Mouse (Mus musculus): ENCODE measurements at regions not wholly inside any gene's neighbourhood (a gene's known extent, or its start where the extent isn't known, plus 50 kb on each side); places are given as distances from the start of the nearest gene placed in this dataset.

- no peak for TF ChIP-seq POLR2A (IDR thresholded peaks at IDR 0.05; ENCODE audit: control insufficient read depth in 1 of 2, insufficient read depth in 1 of 2, low read depth in 1 of 2, low read length in 2 of 2, poor library complexity in 1 of 2)
- no peak for TF ChIP-seq CTCF (IDR thresholded peaks at IDR 0.05 in 2 of 3, conservative IDR thresholded peaks at IDR 0.05 in 1 of 3; ENCODE audit: control insufficient read depth in 1 of 3, insufficient read depth in 1 of 3, low read depth in 2 of 3, low read length in 3 of 3, poor library complexity in 1 of 3, severe bottlenecking in 1 of 3)
- TF ChIP-seq TBP (IDR thresholded peaks at IDR 0.05; ENCODE audit: low read depth, low read length): no peak
- no peak for TF ChIP-seq UBTF (IDR thresholded peaks at IDR 0.05; ENCODE audit: borderline replicate concordance, insufficient read depth, low read depth, low read length)
- TF ChIP-seq MYC (IDR thresholded peaks at IDR 0.05; ENCODE audit: low read depth, low read length): no peak
- no peak for TF ChIP-seq EP300 (IDR thresholded peaks at IDR 0.05; ENCODE audit: low read depth in 1 of 2, low read length in 2 of 2)
- no peak for TF ChIP-seq POLR2AphosphoS5 (IDR thresholded peaks at IDR 0.05; ENCODE audit: borderline replicate concordance, low read depth, low read length)
- TF ChIP-seq ELF1 (IDR thresholded peaks at IDR 0.05; ENCODE audit: low read depth, low read length): no peak
- no peak for TF ChIP-seq NRF1 (IDR thresholded peaks at IDR 0.05; ENCODE audit: insufficient read depth, low read depth, low read length, poor library complexity, severe bottlenecking)
- TF ChIP-seq CHD1 (IDR thresholded peaks at IDR 0.05; ENCODE audit: low read depth, low read length): no peak
- no peak for TF ChIP-seq MXI1 (IDR thresholded peaks at IDR 0.05; ENCODE audit: low read depth, low read length)
- TF ChIP-seq RAD21 (IDR thresholded peaks at IDR 0.05; ENCODE audit: low read depth, low read length): no peak
- no peak for TF ChIP-seq ETS1 (IDR thresholded peaks at IDR 0.05; ENCODE audit: low read depth, low read length)
Observed at GRCm38 (mm10) chr8:35201416-35201815, 564.2 kb upstream of the Gm19410 start.
